Mouse (Mus musculus) T-helper 2 cell (primary cell): Measurements from ENCODE around the gene Fpgs.

ENCODE experiments used
- in situ Hi-C: fragments of 300-600 bp; cut with MboI, MseI; formaldehyde crosslinking; loops from one replicate; pipeline ENCODE4 v1.15.1; 2025; ENCODE audit warnings: high pct_unique_total_duplicates

Fpgs gene

GRCm38 (mm10) chr2:32724832-32725790, 21.2 kb upstream of the Fpgs start:
- in situ Hi-C loops: no loop called here

DNA sequence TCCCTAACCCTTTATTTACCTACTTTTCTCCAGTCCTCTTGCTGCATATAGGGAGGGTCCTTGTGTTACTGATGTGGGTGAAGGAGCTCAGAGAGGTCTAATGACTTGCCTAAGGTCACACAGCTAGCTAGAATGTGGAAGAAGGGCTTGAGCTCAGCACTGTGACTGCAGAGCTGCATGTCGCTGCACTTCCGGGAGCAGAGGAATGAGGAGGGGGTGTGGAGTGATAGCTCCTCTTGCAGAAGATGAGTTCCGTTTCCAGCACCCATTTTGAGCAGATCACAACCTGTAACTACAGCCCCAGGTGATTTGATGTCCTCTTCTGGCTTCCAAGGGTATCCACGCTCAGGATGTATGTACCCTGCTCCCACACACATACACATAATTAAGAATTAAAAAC, 20.2 kb upstream of the Fpgs start:
- in situ Hi-C loops: no loop called here

- in situ Hi-C loops: no loop called here
Measured at GRCm38 (mm10) chr2:32722581-32722980, 18.6 kb upstream of the Fpgs start.

DNA sequence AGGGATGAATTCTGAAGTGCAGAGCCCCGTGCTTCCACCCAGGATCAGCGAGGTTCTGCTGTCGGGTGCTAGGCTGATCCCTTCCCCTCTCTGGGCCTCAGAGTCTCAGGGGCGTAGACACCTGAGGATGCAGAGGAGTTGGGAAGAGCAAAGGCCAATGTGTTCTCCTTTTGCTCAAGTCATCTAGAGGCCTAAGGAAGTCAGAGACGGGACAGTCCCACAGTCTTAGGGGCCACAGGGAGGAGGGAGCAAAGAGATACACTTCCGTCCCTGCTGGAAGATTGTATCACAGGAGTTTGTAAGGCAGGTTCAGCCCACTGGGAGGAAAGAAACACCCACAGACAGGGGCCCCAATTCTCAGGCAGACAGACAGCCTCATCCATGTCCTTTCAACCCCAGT, 18.1 kb upstream of the Fpgs start:
- in situ Hi-C loops: no loop called here

- in situ Hi-C loops: no loop called here
Measured at GRCm38 (mm10) chr2:32720681-32721229, 16.8 kb upstream of the Fpgs start, which contains the start of gene Sh2d3c. Gene Sh2d3c, plus strand, starts transcription at chr2:32721055.

DNA sequence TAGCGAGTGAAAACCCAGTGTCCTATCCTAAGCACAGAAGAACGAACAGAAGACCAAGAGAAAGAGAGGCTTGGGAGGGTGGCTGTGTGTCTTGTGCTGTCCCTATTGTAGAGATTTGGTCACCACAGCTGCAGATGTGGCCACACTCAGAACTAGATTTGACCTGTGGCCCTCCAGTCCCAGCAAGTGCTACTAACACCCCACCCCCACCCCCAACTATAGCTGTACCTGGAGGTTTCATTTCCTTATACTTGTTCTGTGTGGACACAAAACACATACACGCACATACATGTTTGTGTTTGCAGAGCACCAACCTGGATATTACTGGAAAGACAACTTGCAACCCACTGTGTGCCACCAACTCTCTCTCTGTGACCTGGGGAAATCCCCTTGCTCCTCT, 16.1 kb upstream of the Fpgs start:
- in situ Hi-C loops: no loop called here

DNA sequence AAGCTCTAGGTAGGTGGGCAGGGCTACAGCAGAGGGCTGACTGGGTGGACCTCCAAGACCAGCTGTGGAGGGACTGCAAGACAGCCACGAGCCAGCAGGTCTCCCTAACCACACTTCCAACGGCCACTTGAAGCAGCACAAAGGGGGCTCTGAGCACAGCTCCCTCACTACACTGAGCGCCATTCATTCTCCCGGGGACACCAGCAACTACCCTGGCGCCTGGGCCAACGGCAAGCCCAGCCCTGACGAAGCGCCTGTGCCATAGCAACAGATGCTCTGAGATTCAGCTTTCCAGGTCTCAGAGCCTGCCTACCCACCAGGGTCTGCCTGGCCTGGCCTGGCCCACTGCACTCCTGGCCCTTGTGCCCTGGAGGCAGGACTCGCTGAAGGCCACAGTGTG, 14.8 kb upstream of the Fpgs start:
- in situ Hi-C loops: no loop called here

- in situ Hi-C loops: no loop called here
Measured at GRCm38 (mm10) chr2:32714987-32715425, 11.1 kb upstream of the Fpgs start.

GRCm38 (mm10) chr2:32714117-32714986, 10.4 kb upstream of the Fpgs start:
- in situ Hi-C loops: no loop called here

GRCm38 (mm10) chr2:32712934-32713817, 9.2 kb upstream of the Fpgs start, which contains the start of gene Cdk9:
Gene Cdk9, minus strand, starts transcription at chr2:32713076.
- in situ Hi-C loops: no loop called here

DNA sequence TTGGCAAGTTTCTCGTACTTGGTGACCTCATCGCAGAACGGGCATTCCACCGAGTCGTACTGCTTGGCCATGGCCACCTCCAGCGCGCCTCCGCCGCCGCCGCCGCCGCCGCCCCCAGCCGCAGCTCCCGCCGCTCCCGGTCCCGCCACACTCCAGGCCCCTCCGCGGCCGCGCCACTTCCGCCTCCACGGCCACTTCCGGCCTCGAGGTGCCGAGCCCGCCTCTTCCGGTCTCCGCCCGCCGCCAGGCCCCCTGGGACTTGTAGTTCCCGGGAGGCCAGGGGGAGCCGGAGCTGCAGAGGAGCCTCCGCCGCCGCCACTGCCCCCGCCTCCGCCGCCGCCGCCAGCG, 8.6 kb upstream of the Fpgs start:
- in situ Hi-C loops: no loop called here

GRCm38 (mm10) chr2:32712108-32712551, 8.2 kb upstream of the Fpgs start:
- in situ Hi-C loops: no loop called here

DNA sequence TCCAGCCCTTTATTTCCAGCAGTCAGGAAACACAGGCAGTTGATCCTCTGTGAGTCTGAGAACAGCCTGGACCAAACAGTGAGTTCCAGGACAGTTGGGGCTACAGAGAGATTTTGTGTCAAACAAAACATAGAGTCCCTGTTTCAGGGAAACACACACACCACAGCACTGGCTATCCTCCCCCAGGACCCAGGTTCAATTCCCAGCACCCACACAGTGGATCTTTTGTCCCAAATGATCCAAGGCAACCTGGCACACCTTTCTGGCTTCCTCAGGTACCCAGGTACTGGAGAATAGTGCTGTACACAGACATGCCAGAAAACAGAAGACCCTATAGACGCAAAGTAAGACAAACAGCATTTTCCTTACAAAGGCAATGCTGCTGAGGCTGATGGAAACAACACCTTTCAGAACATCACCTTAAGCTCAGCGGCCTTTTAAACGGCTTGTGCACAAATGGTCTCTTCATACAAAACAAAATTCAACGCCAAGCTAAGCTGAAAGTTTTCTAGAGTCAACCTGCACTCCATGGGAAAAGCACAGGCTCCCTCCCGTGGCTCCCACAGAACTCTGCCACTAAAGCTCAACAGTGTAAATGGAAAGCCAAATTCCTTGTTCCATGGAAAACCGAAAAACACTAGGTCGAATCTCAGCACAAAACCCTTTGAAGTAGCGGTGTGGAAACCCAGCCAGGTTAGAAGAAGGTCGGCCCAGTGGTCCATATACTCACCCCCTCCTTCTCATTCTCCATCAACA, 7.5 kb upstream of the Fpgs start:
- in situ Hi-C loops: no loop called here

DNA sequence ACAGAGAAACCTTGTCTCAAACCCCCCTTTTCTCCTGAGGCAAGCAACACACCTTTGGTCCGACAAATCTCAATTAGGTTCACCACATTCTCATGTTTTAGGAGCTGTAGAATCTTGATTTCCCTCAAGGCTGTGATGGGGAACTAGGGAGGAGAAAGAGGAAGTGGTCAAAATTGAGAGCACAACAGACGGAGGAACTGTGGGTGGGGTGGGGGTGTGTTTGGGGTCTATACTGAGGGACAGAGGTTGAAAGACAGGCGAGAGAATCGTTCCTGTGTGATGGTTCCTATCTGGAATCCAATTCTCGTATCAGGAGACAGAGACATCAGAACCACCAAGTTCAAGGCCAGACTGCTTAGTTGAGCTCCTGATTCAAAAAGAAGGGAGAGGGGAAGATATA, 6.5 kb upstream of the Fpgs start:
- in situ Hi-C loops: no loop called here

DNA sequence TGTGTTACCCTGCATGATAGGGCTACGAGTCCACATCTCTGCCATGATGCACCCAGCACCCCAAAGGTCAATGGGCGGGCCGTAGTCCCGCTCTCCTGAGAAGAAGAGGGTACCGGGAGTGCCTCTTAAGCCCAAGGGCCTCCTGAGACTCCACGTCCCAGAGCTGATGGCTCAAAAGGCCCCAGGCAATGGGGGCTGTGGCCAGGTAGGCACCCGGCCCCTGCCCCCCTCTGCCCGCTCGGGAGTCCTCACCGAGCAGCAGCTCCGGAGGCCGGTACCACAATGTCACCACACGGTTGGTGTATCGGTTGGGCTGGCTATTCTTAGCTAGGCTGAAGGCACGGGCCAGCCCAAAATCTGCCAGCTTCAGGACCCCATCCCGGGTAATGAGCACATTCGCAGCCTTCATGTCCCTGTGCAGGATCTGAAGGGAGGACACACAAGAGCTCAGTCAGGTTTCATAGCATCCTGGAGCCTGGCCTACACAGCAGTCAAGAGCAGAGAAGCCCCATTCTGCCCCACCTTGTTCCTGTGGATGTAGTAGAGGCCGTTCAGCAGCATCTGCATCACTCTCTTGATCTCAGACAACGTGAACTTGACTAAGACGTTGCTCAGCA, 5.7 kb upstream of the Fpgs start:
- in situ Hi-C loops: loop anchor here (10.0 kb wide), 1 partner anchor 1915 kb away; no protein-coding TSS in a partner anchor

- in situ Hi-C loops: loop anchor here (10.0 kb wide), 1 partner anchor 1916 kb away; no protein-coding TSS in a partner anchor
Measured at GRCm38 (mm10) chr2:32708643-32709042, 4.7 kb upstream of the Fpgs start.

GRCm38 (mm10) chr2:32706971-32707370, 3.0 kb upstream of the Fpgs start:
- in situ Hi-C loops: loop anchor here (10.0 kb wide), 1 partner anchor 1918 kb away; no protein-coding TSS in a partner anchor

DNA sequence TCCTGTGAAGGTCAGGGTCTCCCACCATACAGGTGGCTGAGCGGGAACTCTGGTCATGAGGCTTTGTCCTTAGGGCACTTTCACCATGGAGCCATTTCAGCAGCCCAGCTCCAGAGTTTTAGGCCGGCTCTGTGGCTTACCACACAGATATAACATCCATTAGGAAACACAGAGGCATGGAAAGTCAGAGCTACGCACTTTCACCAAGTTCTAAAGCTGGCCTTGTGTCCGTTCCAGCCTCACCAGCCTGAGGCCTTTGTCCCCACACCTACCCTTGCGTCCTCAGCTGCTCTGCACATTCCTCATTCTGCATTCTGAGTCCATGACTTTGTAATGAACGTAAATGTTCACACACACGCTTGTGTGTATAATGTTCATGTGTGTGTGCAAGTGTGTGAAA, 1.1 kb upstream of the Fpgs start:
- in situ Hi-C loops: loop anchor here (10.0 kb wide), 1 partner anchor 1920 kb away; no protein-coding TSS in a partner anchor

DNA sequence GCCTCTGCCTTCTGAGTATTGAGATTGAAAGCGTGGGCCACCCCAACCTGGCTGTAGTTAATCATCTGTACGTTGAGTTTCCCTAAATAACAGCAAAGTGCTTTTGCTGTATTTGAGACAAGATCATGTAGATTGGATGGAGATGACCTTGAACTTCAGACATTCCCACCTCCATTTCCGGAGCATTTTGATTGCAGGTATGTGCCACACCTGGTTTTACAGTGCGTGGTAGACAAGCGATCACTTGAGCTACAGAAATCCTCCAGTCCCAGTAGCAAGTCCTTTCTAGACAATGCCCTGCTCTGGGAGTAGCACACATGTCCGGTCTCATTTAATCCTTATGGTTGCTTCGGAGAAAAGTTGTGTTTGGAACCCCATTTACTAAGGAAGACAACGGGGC, 899 bp downstream of the Fpgs start:
- in situ Hi-C loops: loop anchor here (10.0 kb wide), 1 partner anchor 1922 kb away; no protein-coding TSS in a partner anchor
